Mouse (Mus musculus): ENCODE results near the gene Fiz1. TPM values are rescaled to one million over a fixed set of nuclear protein-coding genes. Genes with fewer than 3 reads are reported as not detected.
"Not testable (repeated sequence)": the region's sequence is repeated elsewhere in the genome, so short reads cannot be mapped to it uniquely, and the experiment has no call there.

Gene Fiz1
- polyA plus RNA-seq, 1 experiment from 2014 or later, result 56.5 TPM

GRCm38 (mm10) chr7:5036136-5036535 lies 21.6 kb upstream of the Fiz1 start:
- Histone ChIP-seq H3K36me3 (replicated peaks) (peaks cover 56% of the 10 kb centered on the region), H3K4me1 (peaks cover 6% of the 10 kb centered on the region; the same call in 1 of the 2 replicates), H3K27me3 (replicated peaks; ENCODE audit: low read depth, poor library complexity, severe bottlenecking) (no peaks in the 10 kb centered on the region), H3K27ac (replicated peaks) (no peak overlapping the region), H3K4me3 (0 out of 2 replicates have a peak overlapping the region, but pooled peaks have one; percentile 8), H3K9me3 (peaks cover 34% of the 10 kb centered on the region)
- WGBS, result 93% methylated on average over 9 of the region's 9 CpGs
- no peak for DNase-seq (ENCODE audit: low spot score)

- Histone ChIP-seq H3K36me3 (replicated peaks) (peaks cover 59% of the 10 kb centered on the region), H3K4me1 (peaks cover 6% of the 10 kb centered on the region; the same call in 1 of the 2 replicates), H3K27ac (replicated peaks) (no peak overlapping the region), H3K4me3 (0 out of 2 replicates have a peak overlapping the region, but pooled peaks have one; percentile 8), H3K27me3 (replicated peaks; ENCODE audit: low read depth, poor library complexity, severe bottlenecking) (no peaks in the 10 kb centered on the region), H3K9me3 (peaks cover 39% of the 10 kb centered on the region)
- 95% methylated on average over 17 of the region's 17 CpGs for WGBS
- no peak for DNase-seq (ENCODE audit: low spot score)
These were observed 21.1 kb upstream of the Fiz1 start for GRCm38 (mm10) chr7:5035628-5036027.

- Histone ChIP-seq H3K9me3 (peaks cover 57% of the 10 kb centered on the region), H3K4me3 (no peak within 1 kb of the TSS), H3K27me3 (replicated peaks; ENCODE audit: low read depth, poor library complexity, severe bottlenecking) (no peaks in the 10 kb centered on the region; the same call in 1 of the 2 replicates), H3K4me1 (no peaks in the 10 kb centered on the region), H3K36me3 (replicated peaks) (peaks cover 77% of the 10 kb centered on the region), H3K27ac (replicated peaks) (no peak within 1 kb of the TSS)
- no peak for DNase-seq (ENCODE audit: low spot score)
- WGBS, result 85% methylated on average over 3 of the region's 3 CpGs
These were observed 19.3 kb upstream of the Fiz1 start, which contains the start of gene 4632433K11Rik for GRCm38 (mm10) chr7:5033818-5034217. Gene 4632433K11Rik (plus strand): TSS chr7:5034118.

GRCm38 (mm10) chr7:5031496-5031895 lies 17.0 kb upstream of the Fiz1 start:
- Histone ChIP-seq H3K4me3 (peak overlapping the region; percentile 27; the same call in 1 of the 2 replicates), H3K27me3 (replicated peaks; ENCODE audit: low read depth, poor library complexity, severe bottlenecking) (no peaks in the 10 kb centered on the region; the same call in 1 of the 2 replicates), H3K9me3 (peaks cover 61% of the 10 kb centered on the region), H3K4me1 (no peaks in the 10 kb centered on the region), H3K27ac (replicated peaks) (no peak overlapping the region), H3K36me3 (replicated peaks) (peaks cover 100% of the 10 kb centered on the region)
- no peak for DNase-seq (ENCODE audit: low spot score)
- WGBS, result 76% methylated on average over 46 of the region's 46 CpGs

GRCm38 (mm10) chr7:5030554-5031275 lies 16.2 kb upstream of the Fiz1 start:
- H3K4me3 ChIP-seq, result peak overlapping the region; percentile 27

GRCm38 (mm10) chr7:5029946-5030345 lies 15.4 kb upstream of the Fiz1 start:
- Histone ChIP-seq H3K4me1 (no peaks in the 10 kb centered on the region), H3K27me3 (replicated peaks; ENCODE audit: low read depth, poor library complexity, severe bottlenecking) (no peaks in the 10 kb centered on the region; the same call in 1 of the 2 replicates), H3K9me3 (peaks cover 55% of the 10 kb centered on the region), H3K27ac (replicated peaks) (no peak overlapping the region), H3K36me3 (replicated peaks) (peaks cover 100% of the 10 kb centered on the region), H3K4me3 (peak overlapping the region; percentile 27)
- DNase-seq (ENCODE audit: low spot score), result no peak
- 93% methylated on average over 21 of the region's 21 CpGs for WGBS

More at GRCm38 (mm10) chr7:5030554-5031275, 16.2 kb upstream of the Fiz1 start:
- no peak for DNase-seq (ENCODE audit: low spot score)
- Histone ChIP-seq H3K36me3 (replicated peaks) (peaks cover 100% of the 10 kb centered on the region), H3K4me1 (no peaks in the 10 kb centered on the region), H3K9me3 (peaks cover 58% of the 10 kb centered on the region), H3K27ac (replicated peaks) (no peak overlapping the region), H3K27me3 (replicated peaks; ENCODE audit: low read depth, poor library complexity, severe bottlenecking) (no peaks in the 10 kb centered on the region; the same call in 1 of the 2 replicates)
- 83% methylated on average over 63 of the region's 63 CpGs for WGBS

GRCm38 (mm10) chr7:5029543-5029942 lies 15.0 kb upstream of the Fiz1 start:
- Histone ChIP-seq H3K27me3 (replicated peaks; ENCODE audit: low read depth, poor library complexity, severe bottlenecking) (no peaks in the 10 kb centered on the region; the same call in 1 of the 2 replicates), H3K4me1 (no peaks in the 10 kb centered on the region), H3K9me3 (peaks cover 53% of the 10 kb centered on the region), H3K4me3 (peak overlapping the region; percentile 27), H3K36me3 (replicated peaks) (peaks cover 100% of the 10 kb centered on the region), H3K27ac (replicated peaks) (no peak overlapping the region)
- WGBS, result 95% methylated on average over 22 of the region's 22 CpGs
- no peak for DNase-seq (ENCODE audit: low spot score)

GRCm38 (mm10) chr7:5021197-5021596 lies 6.7 kb upstream of the Fiz1 start:
- H3K4me3 ChIP-seq, result peak overlapping the region; percentile 93
- H3K27me3 ChIP-seq (replicated peaks; ENCODE audit: low read depth, poor library complexity, severe bottlenecking), result no peaks in the 10 kb centered on the region
- 52% methylated on average over 5 of the region's 5 CpGs for WGBS
- peaks cover 24% of the 10 kb centered on the region for H3K4me1 ChIP-seq
- H3K36me3 ChIP-seq (replicated peaks), result peaks cover 62% of the 10 kb centered on the region
- H3K9me3 ChIP-seq, result peaks cover 8% of the 10 kb centered on the region; the same call in 1 of the 2 replicates
- H3K27ac ChIP-seq (replicated peaks), result peak overlapping the region; percentile 98
- no peak for DNase-seq (ENCODE audit: low spot score)

- no peaks in the 10 kb centered on the region for H3K27me3 ChIP-seq (replicated peaks; ENCODE audit: low read depth, poor library complexity, severe bottlenecking)
- WGBS, result 0% methylated on average over 15 of the region's 15 CpGs
- peak overlapping the region; percentile 98 for H3K27ac ChIP-seq (replicated peaks)
- H3K36me3 ChIP-seq (replicated peaks), result peaks cover 57% of the 10 kb centered on the region
- peaks cover 27% of the 10 kb centered on the region for H3K4me1 ChIP-seq
- H3K4me3 ChIP-seq, result peak overlapping the region; percentile 93
- peaks cover 8% of the 10 kb centered on the region; the same call in 1 of the 2 replicates for H3K9me3 ChIP-seq
- no peak for DNase-seq (ENCODE audit: low spot score)
These were observed 6.2 kb upstream of the Fiz1 start for GRCm38 (mm10) chr7:5020685-5021084.

- peaks cover 8% of the 10 kb centered on the region; the same call in 1 of the 2 replicates for H3K9me3 ChIP-seq
- H3K4me3 ChIP-seq, result peak within 1 kb of the TSS; percentile 93
- under 1% methylated on average over 49 of the region's 49 CpGs for WGBS
- H3K36me3 ChIP-seq (replicated peaks), result peaks cover 52% of the 10 kb centered on the region
- H3K27me3 ChIP-seq (replicated peaks; ENCODE audit: low read depth, poor library complexity, severe bottlenecking), result no peaks in the 10 kb centered on the region
- peak; percentile 100 for DNase-seq (ENCODE audit: low spot score)
- H3K27ac ChIP-seq (replicated peaks), result peak within 1 kb of the TSS; percentile 98
- peaks cover 27% of the 10 kb centered on the region for H3K4me1 ChIP-seq
These were observed 5.6 kb upstream of the Fiz1 start, which contains the start of the genes Zfp865 and Ccdc106 for GRCm38 (mm10) chr7:5020000-5020681. Gene Zfp865 (plus strand): TSS chr7:5020376. Gene Ccdc106 (plus strand): TSS chr7:5020553.

- H3K27me3 ChIP-seq (replicated peaks; ENCODE audit: low read depth, poor library complexity, severe bottlenecking); DNase-seq (ENCODE audit: low spot score); H3K9me3 ChIP-seq: not testable (repeated sequence)
- peaks cover 27% of the 10 kb centered on the region for H3K4me1 ChIP-seq
- WGBS, result 29% methylated on average over 8 of the region's 8 CpGs
- peak overlapping the region; percentile 98 for H3K27ac ChIP-seq (replicated peaks)
- peaks cover 46% of the 10 kb centered on the region for H3K36me3 ChIP-seq (replicated peaks)
- peak overlapping the region; percentile 93 for H3K4me3 ChIP-seq
These were observed 5.1 kb upstream of the Fiz1 start for GRCm38 (mm10) chr7:5019576-5019975.

GRCm38 (mm10) chr7:5017931-5018330 lies 3.4 kb upstream of the Fiz1 start:
- no peak for DNase-seq (ENCODE audit: low spot score)
- 95% methylated on average over 21 of the region's 21 CpGs for WGBS
- peaks cover 32% of the 10 kb centered on the region for H3K36me3 ChIP-seq (replicated peaks)
- no peak overlapping the region for H3K27ac ChIP-seq (replicated peaks)
- H3K4me3 ChIP-seq, result no peak overlapping the region; the same call in 1 of the 2 replicates
- peaks cover 33% of the 10 kb centered on the region for H3K4me1 ChIP-seq
- peaks cover 7% of the 10 kb centered on the region; the same call in 1 of the 2 replicates for H3K9me3 ChIP-seq
- no peaks in the 10 kb centered on the region for H3K27me3 ChIP-seq (replicated peaks; ENCODE audit: low read depth, poor library complexity, severe bottlenecking)
